Mouse (Mus musculus) hindbrain, embryonic 13.5 days (tissue): ENCODE measurements at regions not wholly inside any gene's neighbourhood (a gene's known extent, or its start where the extent isn't known, plus 50 kb on each side); places are given as distances from the start of the nearest gene placed in this dataset.
"Not testable (repeated sequence)": the region's sequence is repeated elsewhere in the genome, so short reads cannot be mapped to it uniquely, and the experiment has no call there.

Experiments used
- ATAC-seq: fragments of 200-750 bp; cut with Nextera tagmentation; 2 replicates; pipeline ENCODE4 v1.8.0; 2017; ENCODE audit warnings: moderate TSS enrichment; ENCODE audit not compliant: low FRiP score
- H3K27ac ChIP-seq: fragments of 300-500 bp; sonication (generic); 2 replicates; pipeline ENCODE4 v1.5.1; 2015; ENCODE audit warnings: inconsistent platforms, mild to moderate bottlenecking, moderate library complexity
- H3K27me3 ChIP-seq: fragments of 300-500 bp; sonication (generic); 2 replicates; pipeline ENCODE4 v1.6.1; 2015; ENCODE audit warnings: mild to moderate bottlenecking, inconsistent platforms
- H3K36me3 ChIP-seq: fragments of 300-500 bp; sonication (generic); 2 replicates; pipeline ENCODE4 v1.6.1; 2015; ENCODE audit warnings: mild to moderate bottlenecking, inconsistent platforms
- H3K4me1 ChIP-seq: fragments of 300-500 bp; sonication (generic); replicated peaks from 2 replicates; pipeline ENCODE4 v1.6.1; 2015; ENCODE audit warnings: inconsistent platforms
- H3K4me2 ChIP-seq: fragments of 300-500 bp; sonication (generic); 2 replicates; pipeline ENCODE4 v1.6.1; 2015; ENCODE audit warnings: inconsistent platforms, mild to moderate bottlenecking, moderate library complexity
- H3K4me3 ChIP-seq: fragments of 300-500 bp; sonication (generic); 2 replicates; pipeline ENCODE4 v1.5.1; 2015; ENCODE audit warnings: mild to moderate bottlenecking, inconsistent platforms
- H3K9ac ChIP-seq: fragments of 300-500 bp; sonication (generic); 2 replicates; pipeline ENCODE4 v1.6.1; 2015; ENCODE audit warnings: mild to moderate bottlenecking, inconsistent platforms
- H3K9me3 ChIP-seq: fragments of 300-500 bp; sonication (generic); 2 replicates; pipeline ENCODE4 v1.6.1; 2016; ENCODE audit warnings: inconsistent platforms
- WGBS: fragments of 180-500 bp; shearing (Covaris S2); methylation state at CpG from one replicate; pipeline ENCODE4 v1.1.7; 2015; 5-methylcytosine and 5-hydroxymethylcytosine counted together

GRCm38 (mm10) chr14:100955806-100956436 is 244.2 kb downstream of the Prr30 start:
- H3K4me1 ChIP-seq: no peaks in the 10 kb centered on the region
- ATAC-seq: no peak
- H3K9ac ChIP-seq: no peak overlapping the region
- H3K36me3 ChIP-seq: no peaks in the 10 kb centered on the region
- no peak overlapping the region for H3K27ac ChIP-seq
- 93% methylated on average over 1 of the region's 1 CpGs for WGBS
- H3K4me3 ChIP-seq: no peak overlapping the region
- H3K27me3 ChIP-seq: no peaks in the 10 kb centered on the region
- H3K9me3 ChIP-seq: no peaks in the 10 kb centered on the region
- no peak overlapping the region for H3K4me2 ChIP-seq

GRCm38 (mm10) chr14:100950681-100951119 is 249.4 kb downstream of the Prr30 start:
- Histone ChIP-seq H3K9me3 (no peaks in the 10 kb centered on the region), H3K4me1 (no peaks in the 10 kb centered on the region), H3K27ac (no peak overlapping the region), H3K36me3 (no peaks in the 10 kb centered on the region), H3K4me3 (no peak overlapping the region), H3K9ac (no peak overlapping the region), H3K4me2 (no peak overlapping the region), H3K27me3 (no peaks in the 10 kb centered on the region)
- WGBS: 72% methylated on average over 3 of the region's 3 CpGs
- no peak for ATAC-seq

GRCm38 (mm10) chr14:100947625-100948024 is 252.5 kb downstream of the Prr30 start:
- not testable (repeated sequence) for H3K4me2 ChIP-seq, H3K27ac ChIP-seq, ATAC-seq, H3K36me3 ChIP-seq, H3K4me1 ChIP-seq, H3K27me3 ChIP-seq, H3K4me3 ChIP-seq, H3K9me3 ChIP-seq, H3K9ac ChIP-seq

GRCm38 (mm10) chr14:100937358-100937887 is 262.7 kb downstream of the Prr30 start:
- H3K36me3 ChIP-seq: no peaks in the 10 kb centered on the region
- no peaks in the 10 kb centered on the region for H3K9me3 ChIP-seq
- H3K27me3 ChIP-seq: no peaks in the 10 kb centered on the region
- H3K4me3 ChIP-seq: no peak overlapping the region
- 82% methylated on average over 2 of the region's 2 CpGs for WGBS
- H3K4me2 ChIP-seq: no peak overlapping the region
- no peaks in the 10 kb centered on the region for H3K4me1 ChIP-seq
- H3K9ac ChIP-seq: no peak overlapping the region
- no peak overlapping the region for H3K27ac ChIP-seq
- no peak for ATAC-seq

- Histone ChIP-seq H3K4me2 (no peak overlapping the region), H3K27me3 (no peaks in the 10 kb centered on the region), H3K4me1 (no peaks in the 10 kb centered on the region), H3K9ac (no peak overlapping the region), H3K4me3 (no peak overlapping the region), H3K27ac (no peak overlapping the region), H3K36me3 (no peaks in the 10 kb centered on the region), H3K9me3 (no peaks in the 10 kb centered on the region)
- 91% methylated on average over 7 of the region's 7 CpGs for WGBS
- no peak for ATAC-seq
Observed at GRCm38 (mm10) chr14:100934554-100934953, 265.6 kb downstream of the Prr30 start.

- no peak for ATAC-seq
- Histone ChIP-seq H3K9me3 (no peaks in the 10 kb centered on the region), H3K4me3 (no peak overlapping the region), H3K9ac (no peak overlapping the region), H3K36me3 (no peaks in the 10 kb centered on the region), H3K4me2 (no peak overlapping the region), H3K4me1 (no peaks in the 10 kb centered on the region), H3K27ac (no peak overlapping the region), H3K27me3 (no peaks in the 10 kb centered on the region)
- WGBS: 88% methylated on average over 6 of the region's 6 CpGs
Observed at GRCm38 (mm10) chr14:100924880-100925279, 275.2 kb downstream of the Prr30 start.

- Histone ChIP-seq H3K4me3 (no peak overlapping the region), H3K27ac (no peak overlapping the region), H3K27me3 (no peaks in the 10 kb centered on the region), H3K9me3 (no peaks in the 10 kb centered on the region), H3K9ac (no peak overlapping the region), H3K4me1 (no peaks in the 10 kb centered on the region), H3K4me2 (no peak overlapping the region), H3K36me3 (no peaks in the 10 kb centered on the region)
- 61% methylated on average over 2 of the region's 2 CpGs for WGBS
- no peak for ATAC-seq
Observed at GRCm38 (mm10) chr14:100900221-100900620, 299.9 kb downstream of the Prr30 start.

GRCm38 (mm10) chr14:100899074-100899473 is 301.1 kb downstream of the Prr30 start:
- Histone ChIP-seq H3K4me1 (no peaks in the 10 kb centered on the region), H3K36me3 (no peaks in the 10 kb centered on the region), H3K27me3 (no peaks in the 10 kb centered on the region), H3K4me2 (no peak overlapping the region), H3K27ac (no peak overlapping the region), H3K9me3 (no peaks in the 10 kb centered on the region), H3K4me3 (no peak overlapping the region), H3K9ac (no peak overlapping the region)
- no peak for ATAC-seq
- WGBS: 75% methylated on average over 3 of the region's 3 CpGs

- Histone ChIP-seq H3K9ac (no peak overlapping the region), H3K9me3 (no peaks in the 10 kb centered on the region), H3K36me3 (no peaks in the 10 kb centered on the region), H3K27ac (no peak overlapping the region), H3K4me3 (no peak overlapping the region), H3K27me3 (no peaks in the 10 kb centered on the region), H3K4me2 (no peak overlapping the region), H3K4me1 (no peaks in the 10 kb centered on the region; the same call in 1 of the 2 replicates)
- ATAC-seq: no peak
- 41% methylated on average over 18 of the region's 18 CpGs for WGBS
Observed at GRCm38 (mm10) chr14:100889163-100890157, 310.7 kb downstream of the Prr30 start.

GRCm38 (mm10) chr14:100883115-100883514 is 317.0 kb downstream of the Prr30 start:
- 70% methylated on average over 1 of the region's 1 CpGs for whole genome bisulfite sequencing
- no peak overlapping the region for H3K4me2 ChIP-seq
- no peak overlapping the region for H3K4me3 ChIP-seq
- H3K27ac ChIP-seq: no peak overlapping the region
- no peak for ATAC-seq
- H3K4me1 ChIP-seq: no peaks in the 10 kb centered on the region
- no peaks in the 10 kb centered on the region for H3K36me3 ChIP-seq
- H3K27me3 ChIP-seq: no peaks in the 10 kb centered on the region
- H3K9ac ChIP-seq: no peak overlapping the region
- no peaks in the 10 kb centered on the region for H3K9me3 ChIP-seq

- Histone ChIP-seq H3K36me3 (no peaks in the 10 kb centered on the region), H3K9me3 (no peaks in the 10 kb centered on the region), H3K27ac (no peak overlapping the region), H3K4me3 (no peak overlapping the region), H3K27me3 (no peaks in the 10 kb centered on the region), H3K4me1 (no peaks in the 10 kb centered on the region), H3K4me2 (no peak overlapping the region), H3K9ac (no peak overlapping the region)
- no peak for ATAC-seq
- WGBS: 65% methylated on average over 2 of the region's 2 CpGs
Observed at GRCm38 (mm10) chr14:100880103-100880502, 320.0 kb downstream of the Prr30 start.

GRCm38 (mm10) chr14:100867790-100868189 is 332.3 kb downstream of the Prr30 start:
- ATAC-seq: no peak
- no peaks in the 10 kb centered on the region for H3K27me3 ChIP-seq
- no peaks in the 10 kb centered on the region for H3K36me3 ChIP-seq
- H3K27ac ChIP-seq: no peak overlapping the region
- 78% methylated on average over 3 of the region's 3 CpGs for WGBS
- H3K4me3 ChIP-seq: no peak overlapping the region
- no peak overlapping the region for H3K9ac ChIP-seq
- H3K4me1 ChIP-seq: no peaks in the 10 kb centered on the region
- H3K9me3 ChIP-seq: no peaks in the 10 kb centered on the region
- no peak overlapping the region for H3K4me2 ChIP-seq
